8 mouse cellular contexts compared by ENCODE assay signal in the genomic region with DNA sequence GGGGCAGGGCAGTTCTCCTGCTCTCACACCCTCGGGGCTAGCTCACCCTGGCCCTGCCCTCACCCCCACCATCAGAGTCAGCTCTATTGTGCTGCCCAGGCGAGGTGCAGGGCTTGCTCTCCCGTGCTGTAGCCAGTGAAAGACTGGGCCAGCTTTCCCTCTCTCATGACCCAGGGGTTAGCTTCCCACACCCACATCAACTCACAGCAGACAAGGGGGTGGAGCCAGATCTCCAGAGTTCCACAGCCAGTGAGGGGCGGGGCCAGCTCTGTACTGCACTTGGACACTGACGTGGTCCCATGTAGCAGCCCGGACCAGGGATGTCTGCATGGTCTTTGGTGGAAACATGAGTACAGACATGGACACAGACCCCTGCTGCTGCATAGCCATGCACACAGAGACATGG. TPM values are rescaled to one million over a fixed set of nuclear protein-coding genes. Genes with fewer than 3 reads are reported as not detected.
DNase-seq lines count a peak whose midpoint lies in the region; ATAC-seq and TF ChIP-seq lines count a peak whose summit lies in the region.

No protein-coding gene starts in this region.

- H3K36me3 ChIP-seq in forebrain, embryonic 12.5 days (replicated peaks), result no peaks in the 10 kb centered on the region
- H3K36me3 ChIP-seq in forebrain, postnatal 0 days (ENCODE audit: insufficient read depth), result no peaks in the 10 kb centered on the region
- no peaks in the 10 kb centered on the region for H3K36me3 ChIP-seq in kidney, adult 2 months (ENCODE audit: control insufficient read depth, insufficient read depth, low read length)
- H3K36me3 ChIP-seq in lung, embryonic 16.5 days (ENCODE audit: control insufficient read depth, insufficient read depth, low read length), result no peaks in the 10 kb centered on the region

- peak; percentile 67 for ATAC-seq in forebrain, embryonic 12.5 days (ENCODE audit: low FRiP score)
- ATAC-seq in forebrain, postnatal 0 days, result no peak
- ATAC-seq in lung, embryonic 16.5 days (ENCODE audit: low read depth), result peak; percentile 86

- intact Hi-C loops in gastrocnemius, adult 2 months (cut with DNase I), result no loop called here

- no peak for TF ChIP-seq CTCF in forebrain, postnatal 0 days (IDR thresholded peaks at IDR 0.05; ENCODE audit: low read depth)
- TF ChIP-seq CTCF in gastrocnemius, adult 2 months (IDR thresholded peaks at IDR 0.05), result no peak
- TF ChIP-seq CTCF in kidney, adult 2 months (conservative IDR thresholded peaks at IDR 0.05; ENCODE audit: insufficient read depth, insufficient read length, low read depth, low read length), result no peak

- TF ChIP-seq POLR2A in kidney, adult 2 months (IDR thresholded peaks at IDR 0.05; ENCODE audit: low read depth, low read length), result no peak

- no peaks in the 10 kb centered on the region for H3K27me3 ChIP-seq in forebrain, embryonic 12.5 days
- H3K27me3 ChIP-seq in forebrain, postnatal 0 days (ENCODE audit: insufficient read depth, low read length), result no peaks in the 10 kb centered on the region
- no peaks in the 10 kb centered on the region for H3K27me3 ChIP-seq in kidney, adult 2 months (replicated peaks; ENCODE audit: control insufficient read depth, insufficient read depth, low read length)
- H3K27me3 ChIP-seq in lung, embryonic 16.5 days (ENCODE audit: control insufficient read depth, insufficient read depth, low read depth, low read length), result no peaks in the 10 kb centered on the region

- peaks cover 13% of the 10 kb centered on the region for H3K4me1 ChIP-seq in forebrain, embryonic 12.5 days
- H3K4me1 ChIP-seq in forebrain, postnatal 0 days (ENCODE audit: insufficient read depth), result no peaks in the 10 kb centered on the region; the same call in 1 of the 2 replicates
- no peaks in the 10 kb centered on the region for H3K4me1 ChIP-seq in kidney, adult 2 months (ENCODE audit: control insufficient read depth, insufficient read depth, low read length)
- peaks cover 6% of the 10 kb centered on the region for H3K4me1 ChIP-seq in lung, embryonic 16.5 days (replicated peaks; ENCODE audit: control insufficient read depth, insufficient read depth, low read length)

- no peaks in the 10 kb centered on the region for H3K9me3 ChIP-seq in forebrain, embryonic 12.5 days
- H3K9me3 ChIP-seq in forebrain, postnatal 0 days (ENCODE audit: low read length), result no peaks in the 10 kb centered on the region
- no peaks in the 10 kb centered on the region for H3K9me3 ChIP-seq in lung, embryonic 16.5 days (ENCODE audit: control insufficient read depth, low read length)

- no peak overlapping the region for H3K9ac ChIP-seq in forebrain, embryonic 12.5 days
- no peak overlapping the region for H3K9ac ChIP-seq in forebrain, postnatal 0 days
- no peak overlapping the region for H3K9ac ChIP-seq in lung, embryonic 16.5 days (ENCODE audit: low read length)

- DNase-seq in forebrain, postnatal 0 days, result no peak
- peak; percentile 41 for DNase-seq in gastrocnemius, adult 2 months
- peak; percentile 33 for DNase-seq in kidney, adult 2 months
- DNase-seq in yolk sac, embryonic 10.5 days (ENCODE audit: low spot score), result peak; percentile 52
- DNase-seq in cerebellum, adult 18-20 months, result no peak
- DNase-seq in layer of hippocampus, postnatal 36 days, result no peak

- H3K4me2 ChIP-seq in forebrain, embryonic 12.5 days, result peak overlapping the region; percentile 10; the same call in 1 of the 2 replicates
- no peak overlapping the region for H3K4me2 ChIP-seq in forebrain, postnatal 0 days (ENCODE audit: low read depth)
- H3K4me2 ChIP-seq in lung, embryonic 16.5 days (ENCODE audit: low read depth, low read length), result no peak overlapping the region

- no peak overlapping the region for H3K4me3 ChIP-seq in forebrain, embryonic 12.5 days (replicated peaks)
- H3K4me3 ChIP-seq in forebrain, postnatal 0 days (ENCODE audit: low read depth, low read length), result no peak overlapping the region
- no peak overlapping the region for H3K4me3 ChIP-seq in gastrocnemius, adult 2 months
- no peak overlapping the region for H3K4me3 ChIP-seq in kidney, adult 2 months (ENCODE audit: insufficient read depth, low read depth, low read length)
- no peak overlapping the region for H3K4me3 ChIP-seq in lung, embryonic 16.5 days (ENCODE audit: low read length)

- H3K27ac ChIP-seq in forebrain, embryonic 12.5 days, result peak overlapping the region; percentile 31; the same call in 1 of the 2 replicates
- no peak overlapping the region for H3K27ac ChIP-seq in forebrain, postnatal 0 days (ENCODE audit: low read depth, low read length)
- H3K27ac ChIP-seq in gastrocnemius, adult 2 months, result no peak overlapping the region
- no peak overlapping the region for H3K27ac ChIP-seq in kidney, adult 2 months (ENCODE audit: insufficient read depth, low read depth, low read length)
- no peak overlapping the region for H3K27ac ChIP-seq in lung, embryonic 16.5 days (ENCODE audit: low read length)

- WGBS in forebrain, embryonic 12.5 days, result 24% methylated on average over 6 of the region's 6 CpGs
- WGBS in forebrain, postnatal 0 days, result 27% methylated on average over 6 of the region's 6 CpGs
- WGBS in kidney, adult 2 months, result 27% methylated on average over 6 of the region's 6 CpGs
- 11% methylated on average over 6 of the region's 6 CpGs for WGBS in lung, embryonic 16.5 days

RNA-seq across cellular contexts. Expression of a gene that starts 33.4 kb away (rescaled TPM):
- 2.2 and 2.3 TPM in 2 replicates for polyA plus RNA-seq in forebrain, embryonic 12.5 days (2016; fragmentation: Nextera tagmentation; extraction: Ambion mirVana)
- 15.0 and 29.2 TPM in 2 replicates for total RNA-seq in forebrain, postnatal 0 days (2014; rRNA removed)
- 11.4 and 11.7 TPM in 2 replicates for polyA plus RNA-seq in forebrain, postnatal 0 days (2015; fragmentation: Nextera tagmentation; extraction: Ambion mirVana)
- not detected for total RNA-seq in gastrocnemius, adult 2 months (2021)
- polyA plus RNA-seq in kidney, adult 2 months (2012; rRNA removed), result 0.75 and 1.3 TPM in 2 replicates
- 1.7 TPM in 2 replicates for polyA plus RNA-seq in lung, embryonic 16.5 days (2015; fragmentation: Nextera tagmentation; extraction: Ambion mirVana)
- total RNA-seq in layer of hippocampus, postnatal 36 days (2021), result 1 to 10 TPM; 2.0 TPM

Comparison
In these comparisons a context has a peak if more than half of its experiments do, and no peak if none do; other contexts are left out.
1. DNase-seq: peak in gastrocnemius, adult 2 months (single experiment), kidney, adult 2 months (single experiment) and yolk sac, embryonic 10.5 days (single experiment); none in forebrain, postnatal 0 days (single experiment), cerebellum, adult 18-20 months (0 of 2) and layer of hippocampus, postnatal 36 days (0 of 2).